Mouse (Mus musculus) intestine, embryonic 16.5 days (tissue): Measurements from ENCODE around the gene Ptprr. TPM values are rescaled to one million over a fixed set of nuclear protein-coding genes. Genes with fewer than 3 reads are reported as not detected.

ENCODE experiments used
- ATAC-seq: fragments of 200-750 bp; cut with Nextera tagmentation; 2 replicates; pipeline ENCODE4 v1.8.0; 2017; ENCODE audit warnings: moderate TSS enrichment, moderate library complexity
- H3K27ac ChIP-seq: fragments of 300-500 bp; sonication (generic); 2 replicates; pipeline ENCODE4 v1.5.1; 2014; ENCODE audit warnings: mild to moderate bottlenecking, low read length
- H3K27me3 ChIP-seq: fragments of 300-500 bp; sonication (generic); replicated peaks from 2 replicates; pipeline ENCODE4 v1.6.1; 2014; ENCODE audit warnings: low read length, control low read depth, mixed read lengths; ENCODE audit not compliant: control insufficient read depth, insufficient read depth
- H3K36me3 ChIP-seq: fragments of 300-500 bp; sonication (generic); 2 replicates; pipeline ENCODE4 v1.6.1; 2014; ENCODE audit warnings: low read length, control low read depth; ENCODE audit not compliant: control insufficient read depth, insufficient read depth
- H3K4me1 ChIP-seq: fragments of 300-500 bp; sonication (generic); 2 replicates; pipeline ENCODE4 v1.6.1; 2014; ENCODE audit warnings: low read length, control low read depth, mixed read lengths; ENCODE audit not compliant: control insufficient read depth, insufficient read depth
- H3K4me2 ChIP-seq: fragments of 300-500 bp; sonication (generic); 2 replicates; pipeline ENCODE4 v1.6.1; 2014; ENCODE audit warnings: low read depth, low read length, control low read depth
- H3K4me3 ChIP-seq: fragments of 300-500 bp; sonication (generic); 2 replicates; pipeline ENCODE4 v1.5.1; 2014; ENCODE audit warnings: mild to moderate bottlenecking, low read length
- H3K9ac ChIP-seq: fragments of 300-500 bp; sonication (generic); 2 replicates; pipeline ENCODE4 v1.6.1; 2014; ENCODE audit warnings: low read depth, low read length
- H3K9me3 ChIP-seq: fragments of 300-500 bp; sonication (generic); 2 replicates; pipeline ENCODE4 v1.6.1; 2016; ENCODE audit warnings: low read length, control low read depth; ENCODE audit not compliant: control insufficient read depth
- WGBS: fragments of 180-500 bp; shearing (Covaris S2); extraction: QIAGEN DNeasy Blood & Tissue Kit; methylation state at CpG from one replicate; pipeline ENCODE4 v1.1.7; 2014; 5-methylcytosine and 5-hydroxymethylcytosine counted together
- polyA plus RNA-seq: library from polyadenylated mRNA; unstranded; fragments of >200 nt; fragmentation: Nextera tagmentation; extraction: Ambion mirVana; gene quantifications from 2 replicates; pipeline ENCODE4 v1.2.1, GENCODE M21; 2015

The Ptprr gene
- polyA plus RNA-seq, 1 experiment from 2014 or later: 4.1 TPM

GRCm38 (mm10) chr10:116266561-116267433, 248.8 kb downstream of the Ptprr start:
- H3K4me1 ChIP-seq: peaks cover 12% of the 10 kb centered on the region
- H3K4me2 ChIP-seq: no peak overlapping the region
- H3K27ac ChIP-seq: peak overlapping the region; percentile 52
- peak; percentile 79 for ATAC-seq
- 77% methylated on average over 15 of the region's 15 CpGs for WGBS
- H3K36me3 ChIP-seq: no peaks in the 10 kb centered on the region
- no peaks in the 10 kb centered on the region for H3K9me3 ChIP-seq
- H3K4me3 ChIP-seq: no peak overlapping the region
- H3K9ac ChIP-seq: no peak overlapping the region
- H3K27me3 ChIP-seq: no peaks in the 10 kb centered on the region

- peak; percentile 69 for ATAC-seq
- WGBS: 46% methylated on average over 4 of the region's 4 CpGs
- Histone ChIP-seq H3K27me3 (no peaks in the 10 kb centered on the region), H3K4me2 (no peak overlapping the region), H3K36me3 (no peaks in the 10 kb centered on the region), H3K27ac (peak overlapping the region; percentile 39), H3K9me3 (no peaks in the 10 kb centered on the region), H3K9ac (no peak overlapping the region), H3K4me1 (peaks cover 10% of the 10 kb centered on the region), H3K4me3 (no peak overlapping the region)
Observed at GRCm38 (mm10) chr10:116267434-116267822, 249.4 kb downstream of the Ptprr start.

- Histone ChIP-seq H3K4me2 (no peak overlapping the region), H3K4me1 (peaks cover 10% of the 10 kb centered on the region), H3K27ac (no peak overlapping the region), H3K9ac (no peak overlapping the region), H3K27me3 (no peaks in the 10 kb centered on the region), H3K4me3 (no peak overlapping the region), H3K36me3 (no peaks in the 10 kb centered on the region), H3K9me3 (no peaks in the 10 kb centered on the region)
- 42% methylated on average over 4 of the region's 4 CpGs for WGBS
- no peak for ATAC-seq
Observed at GRCm38 (mm10) chr10:116268343-116268742, 250.3 kb downstream of the Ptprr start.

- Histone ChIP-seq H3K4me2 (no peak overlapping the region), H3K9me3 (no peaks in the 10 kb centered on the region), H3K36me3 (no peaks in the 10 kb centered on the region), H3K4me3 (no peak overlapping the region), H3K9ac (no peak overlapping the region), H3K27ac (no peak overlapping the region), H3K4me1 (peaks cover 10% of the 10 kb centered on the region), H3K27me3 (no peaks in the 10 kb centered on the region)
- no peak for ATAC-seq
- 72% methylated on average over 12 of the region's 12 CpGs for WGBS
Observed at GRCm38 (mm10) chr10:116270646-116271469, 252.8 kb downstream of the Ptprr start.

GRCm38 (mm10) chr10:116271470-116271915, 253.5 kb downstream of the Ptprr start:
- no peak for ATAC-seq
- Histone ChIP-seq H3K27ac (no peak overlapping the region), H3K4me2 (no peak overlapping the region), H3K36me3 (no peaks in the 10 kb centered on the region), H3K4me1 (peaks cover 10% of the 10 kb centered on the region), H3K9me3 (no peaks in the 10 kb centered on the region), H3K9ac (no peak overlapping the region), H3K27me3 (no peaks in the 10 kb centered on the region), H3K4me3 (no peak overlapping the region)
- WGBS: 79% methylated on average over 10 of the region's 10 CpGs

- Histone ChIP-seq H3K27me3 (no peaks in the 10 kb centered on the region), H3K4me1 (peaks cover 7% of the 10 kb centered on the region), H3K9me3 (no peaks in the 10 kb centered on the region), H3K4me3 (no peak overlapping the region), H3K4me2 (no peak overlapping the region), H3K9ac (no peak overlapping the region), H3K27ac (no peak overlapping the region), H3K36me3 (no peaks in the 10 kb centered on the region)
- 73% methylated on average over 3 of the region's 3 CpGs for WGBS
- no peak for ATAC-seq
Observed at GRCm38 (mm10) chr10:116272156-116272555, 254.1 kb downstream of the Ptprr start.

GRCm38 (mm10) chr10:116275280-116275679, 257.3 kb downstream of the Ptprr start, which contains the start of gene Ptprb:
Gene Ptprb, plus strand, starts transcription at chr10:116275523.
- no peak within 1 kb of the TSS for H3K4me2 ChIP-seq
- no peak within 1 kb of the TSS for H3K9ac ChIP-seq
- WGBS: 62% methylated on average over 7 of the region's 7 CpGs
- no peaks in the 10 kb centered on the region for H3K9me3 ChIP-seq
- no peaks in the 10 kb centered on the region for H3K27me3 ChIP-seq
- no peaks in the 10 kb centered on the region for H3K36me3 ChIP-seq
- H3K4me3 ChIP-seq: peak within 1 kb of the TSS; percentile 3; the same call in 1 of the 2 replicates
- no peak within 1 kb of the TSS for H3K27ac ChIP-seq
- ATAC-seq: no peak
- H3K4me1 ChIP-seq: no peaks in the 10 kb centered on the region

- Histone ChIP-seq H3K27me3 (no peaks in the 10 kb centered on the region), H3K9me3 (no peaks in the 10 kb centered on the region), H3K4me2 (no peak overlapping the region), H3K27ac (no peak overlapping the region), H3K4me1 (no peaks in the 10 kb centered on the region), H3K4me3 (no peak overlapping the region), H3K9ac (no peak overlapping the region), H3K36me3 (no peaks in the 10 kb centered on the region)
- 86% methylated on average over 7 of the region's 7 CpGs for WGBS
- ATAC-seq: no peak
Observed at GRCm38 (mm10) chr10:116286697-116287344, 268.8 kb downstream of the Ptprr start.

DNA sequence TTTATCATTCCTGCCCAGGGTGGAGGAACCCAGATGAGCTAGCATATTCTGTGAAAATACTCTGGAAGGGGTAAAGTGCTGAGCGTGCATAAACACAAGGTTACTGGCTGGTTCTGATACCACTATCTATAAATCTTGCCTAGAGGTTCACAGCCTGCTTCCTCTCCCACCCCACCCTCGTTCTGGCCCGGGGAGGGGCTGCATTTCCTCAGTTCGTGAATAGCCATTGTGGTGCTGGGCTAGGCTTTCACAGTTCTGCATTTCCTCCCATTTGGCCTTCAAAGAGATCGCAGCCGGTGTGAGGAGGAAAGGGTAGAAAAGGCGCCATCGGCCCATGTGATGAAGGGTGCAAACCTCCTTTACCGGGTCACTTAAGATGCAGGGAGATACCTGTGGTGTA, 270.1 kb downstream of the Ptprr start:
- no peak overlapping the region for H3K27ac ChIP-seq
- H3K9me3 ChIP-seq: no peaks in the 10 kb centered on the region
- no peaks in the 10 kb centered on the region for H3K36me3 ChIP-seq
- ATAC-seq: no peak
- no peak overlapping the region for H3K4me3 ChIP-seq
- H3K4me2 ChIP-seq: no peak overlapping the region
- WGBS: 41% methylated on average over 9 of the region's 9 CpGs
- H3K9ac ChIP-seq: no peak overlapping the region
- H3K27me3 ChIP-seq: no peaks in the 10 kb centered on the region
- H3K4me1 ChIP-seq: no peaks in the 10 kb centered on the region
